Mouse (Mus musculus) limb, embryonic 12.5 days (tissue): Measurements from ENCODE around the gene Gm20441. TPM values are rescaled to one million over a fixed set of nuclear protein-coding genes. Genes with fewer than 3 reads are reported as not detected.
A peak's percentile ranks its signal among the peaks of the same experiment; 100 is the strongest.
"Not testable (repeated sequence)": the region's sequence is repeated elsewhere in the genome, so short reads cannot be mapped to it uniquely, and the experiment has no call there.

ENCODE experiments used
- ATAC-seq: fragments of 200-750 bp; cut with Nextera tagmentation; 2 replicates; pipeline ENCODE4 v1.8.0; 2017; ENCODE audit warnings: low read depth, moderate TSS enrichment; ENCODE audit not compliant: insufficient number of reproducible peaks, insufficient read depth, low FRiP score, low TSS enrichment
- H3K27ac ChIP-seq: fragments of 300-500 bp; sonication (generic); 2 replicates; pipeline ENCODE4 v1.5.1; 2016; ENCODE audit warnings: mild to moderate bottlenecking, moderate library complexity
- H3K27me3 ChIP-seq: fragments of 300-500 bp; sonication (generic); 2 replicates; pipeline ENCODE4 v1.6.1; 2016; ENCODE audit warnings: mild to moderate bottlenecking, moderate library complexity
- H3K36me3 ChIP-seq: fragments of 300-500 bp; sonication (generic); 2 replicates; pipeline ENCODE4 v1.6.1; 2016; ENCODE audit warnings: mild to moderate bottlenecking, moderate library complexity
- H3K4me1 ChIP-seq: fragments of 300-500 bp; sonication (generic); replicated peaks from 2 replicates; pipeline ENCODE4 v1.6.1; 2016
- H3K4me2 ChIP-seq: fragments of 300-500 bp; sonication (generic); 2 replicates; pipeline ENCODE4 v1.6.1; 2016; ENCODE audit warnings: mild to moderate bottlenecking, moderate library complexity
- H3K4me3 ChIP-seq: fragments of 300-500 bp; sonication (generic); replicated peaks from 2 replicates; pipeline ENCODE4 v1.5.1; 2016; ENCODE audit warnings: mild to moderate bottlenecking
- H3K9ac ChIP-seq: fragments of 300-500 bp; sonication (generic); replicated peaks from 2 replicates; pipeline ENCODE4 v1.6.1; 2016; ENCODE audit warnings: mild to moderate bottlenecking, moderate library complexity
- H3K9me3 ChIP-seq: fragments of 300-500 bp; sonication (generic); 2 replicates; pipeline ENCODE4 v1.6.1; 2016; ENCODE audit warnings: mild to moderate bottlenecking, moderate library complexity
- WGBS: fragments of 180-500 bp; shearing (Covaris S2); methylation state at CpG from one replicate; pipeline ENCODE4 v1.1.7; 2016; 5-methylcytosine and 5-hydroxymethylcytosine counted together
- polyA plus RNA-seq: library from polyadenylated mRNA; unstranded; fragments of >200 nt; fragmentation: Nextera tagmentation; extraction: Ambion mirVana; gene quantifications from 2 replicates; pipeline ENCODE4 v1.2.1, GENCODE M21; 2016

Gene Gm20441
- polyA plus RNA-seq, 1 experiment from 2014 or later: 0.35 TPM

DNA sequence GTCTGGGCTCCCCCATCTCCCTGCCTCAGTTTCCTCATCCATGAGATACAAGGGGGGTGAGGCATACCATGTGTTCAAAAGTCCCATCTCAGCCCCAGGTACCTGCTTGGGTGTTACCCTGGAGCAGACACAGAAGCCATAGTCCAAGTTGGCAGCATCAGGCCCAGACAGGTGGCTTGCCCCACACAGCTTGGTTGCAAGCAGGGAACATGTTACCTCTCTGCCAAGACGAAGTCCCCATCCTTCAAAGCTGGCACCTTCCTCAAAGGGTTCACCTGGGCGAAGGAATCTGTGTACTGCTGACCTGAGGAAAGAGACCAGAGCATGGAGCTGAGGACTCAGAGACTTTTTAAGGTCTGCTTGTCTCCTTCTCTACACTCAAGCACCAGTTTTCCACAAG lies 2.9 kb downstream of the Gm20441 start:
- WGBS: 73% methylated on average over 2 of the region's 2 CpGs
- Histone ChIP-seq H3K9ac (no peak overlapping the region), H3K4me3 (no peak overlapping the region), H3K36me3 (no peaks in the 10 kb centered on the region), H3K9me3 (no peaks in the 10 kb centered on the region), H3K27me3 (peaks cover 19% of the 10 kb centered on the region; the same call in 1 of the 2 replicates), H3K27ac (no peak overlapping the region), H3K4me2 (no peak overlapping the region), H3K4me1 (peaks cover 11% of the 10 kb centered on the region)
- ATAC-seq: no peak

DNA sequence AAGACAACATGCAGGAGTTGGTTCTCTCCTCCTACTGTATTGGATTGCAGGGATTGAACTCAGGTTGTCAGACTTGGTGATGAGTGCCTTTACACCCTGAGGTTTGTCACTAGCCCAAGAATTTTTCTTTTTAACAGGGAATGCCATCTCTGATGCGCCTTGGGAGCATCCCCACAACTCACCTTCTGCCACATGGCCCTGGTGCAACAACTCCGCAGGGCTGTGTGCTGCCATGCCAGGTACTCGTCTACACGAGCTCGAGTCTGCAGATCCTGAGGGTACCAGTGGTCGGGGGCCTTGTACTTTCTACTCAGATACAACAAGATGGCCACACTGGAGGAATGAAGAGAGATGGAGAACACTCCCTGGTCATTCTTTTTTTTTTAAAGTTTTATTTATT lies 4.2 kb downstream of the Gm20441 start:
- Histone ChIP-seq H3K27ac (no peak overlapping the region), H3K4me3 (no peak overlapping the region), H3K36me3 (no peaks in the 10 kb centered on the region; the same call in 1 of the 2 replicates), H3K4me2 (no peak overlapping the region), H3K4me1 (peaks cover 18% of the 10 kb centered on the region), H3K27me3 (peaks cover 19% of the 10 kb centered on the region; the same call in 1 of the 2 replicates), H3K9ac (no peak overlapping the region), H3K9me3 (no peaks in the 10 kb centered on the region)
- no peak for ATAC-seq
- WGBS: 81% methylated on average over 6 of the region's 6 CpGs

DNA sequence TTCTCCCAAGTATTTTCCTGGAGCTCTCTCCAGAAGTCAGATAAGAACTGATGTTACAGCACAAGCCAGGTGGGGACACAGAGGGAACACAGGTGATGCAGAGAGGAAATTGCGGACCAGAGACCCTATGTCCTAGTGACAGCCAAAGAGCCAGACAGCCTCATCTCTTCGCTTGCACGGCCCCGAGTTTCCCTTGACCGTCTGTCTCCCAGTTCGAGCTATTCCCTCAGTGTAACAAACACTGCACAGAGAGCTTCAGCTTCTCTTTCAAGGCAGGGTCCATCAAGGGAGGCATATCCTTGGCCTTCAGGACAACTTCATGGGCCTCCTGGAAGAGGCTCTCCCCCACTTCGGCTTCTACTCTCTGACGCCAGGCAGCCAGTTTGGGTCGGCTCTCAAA lies 6.2 kb downstream of the Gm20441 start:
- no peaks in the 10 kb centered on the region; the same call in 1 of the 2 replicates for H3K36me3 ChIP-seq
- no peak overlapping the region for H3K4me3 ChIP-seq
- no peak for ATAC-seq
- peaks cover 13% of the 10 kb centered on the region; the same call in 1 of the 2 replicates for H3K27me3 ChIP-seq
- no peak overlapping the region for H3K9ac ChIP-seq
- H3K9me3 ChIP-seq: no peaks in the 10 kb centered on the region
- 88% methylated on average over 9 of the region's 9 CpGs for WGBS
- H3K4me1 ChIP-seq: peaks cover 11% of the 10 kb centered on the region
- no peak overlapping the region for H3K27ac ChIP-seq
- H3K4me2 ChIP-seq: no peak overlapping the region

DNA sequence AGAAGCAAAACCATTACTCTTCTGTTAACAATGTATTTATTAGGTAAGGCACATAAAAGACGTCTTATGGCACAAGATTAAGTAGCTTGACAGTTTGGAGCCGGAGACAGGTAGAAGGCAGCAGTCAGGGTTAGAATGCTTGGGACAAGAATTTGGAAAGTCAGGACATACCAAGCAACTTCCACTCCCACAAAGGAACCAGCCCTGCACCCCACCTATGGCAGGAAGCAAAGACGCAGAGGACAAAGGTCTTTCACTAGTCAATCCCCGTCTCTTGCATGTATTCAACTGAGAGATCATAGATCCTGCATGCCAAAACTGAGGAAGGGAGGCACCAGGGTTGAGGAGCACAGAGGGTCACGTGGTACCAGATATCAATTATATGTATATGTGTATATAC lies 6.7 kb downstream of the Gm20441 start:
- Histone ChIP-seq H3K4me2 (no peak overlapping the region), H3K27me3 (peaks cover 12% of the 10 kb centered on the region; the same call in 1 of the 2 replicates), H3K36me3 (no peaks in the 10 kb centered on the region; the same call in 1 of the 2 replicates), H3K4me3 (no peak overlapping the region), H3K4me1 (peaks cover 7% of the 10 kb centered on the region; the same call in 1 of the 2 replicates), H3K27ac (no peak overlapping the region), H3K9ac (no peak overlapping the region), H3K9me3 (no peaks in the 10 kb centered on the region)
- WGBS: 88% methylated on average over 5 of the region's 5 CpGs
- ATAC-seq: no peak

DNA sequence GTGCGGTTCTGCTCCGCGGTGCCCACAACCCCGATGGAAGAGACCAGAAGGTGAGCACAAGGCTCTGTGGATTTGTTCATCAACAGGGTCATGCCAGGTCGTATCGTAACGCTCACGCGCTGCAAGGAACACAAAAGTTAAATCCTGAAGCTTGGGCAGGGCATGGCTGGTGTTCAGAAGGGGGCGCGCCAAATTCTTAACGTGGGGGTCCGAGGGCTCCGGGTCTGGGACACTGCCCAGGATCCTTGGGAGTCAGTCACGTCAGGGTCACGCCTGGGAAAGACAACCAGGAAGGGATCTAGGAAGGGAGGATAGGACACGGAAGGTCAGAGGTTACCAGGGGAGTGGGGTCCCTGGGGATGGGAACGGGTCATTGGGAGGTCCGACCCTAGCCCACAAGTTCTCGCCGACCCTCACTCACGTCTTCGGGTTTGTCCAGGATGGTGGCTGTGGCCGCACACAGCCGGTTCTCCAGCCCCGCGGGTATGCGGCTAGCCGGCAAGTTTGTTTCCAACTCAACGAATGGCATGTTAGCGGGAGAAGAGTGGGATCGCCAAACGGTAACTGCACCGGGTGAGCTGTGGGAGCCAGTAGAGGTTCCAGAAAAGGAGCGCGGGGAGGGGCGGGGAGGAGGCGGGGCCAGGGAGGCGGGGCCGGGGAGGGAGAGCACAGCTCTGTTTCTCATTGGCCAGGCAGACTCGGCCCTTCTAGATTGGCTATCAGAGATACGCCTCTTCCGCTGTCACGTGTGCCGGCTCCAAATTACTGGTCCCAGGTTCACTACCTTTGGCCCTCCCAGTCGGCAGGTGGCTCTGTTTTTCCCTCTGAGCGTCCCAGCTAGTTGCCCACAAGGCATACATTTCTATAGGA lies 7.7 kb downstream of the Gm20441 start, which contains the start of gene Ddt:
TSS of gene Ddt (minus strand) at position 620 of the 870 bp plus-strand sequence.
- ATAC-seq: peak; percentile 92
- Histone ChIP-seq H3K27ac (0 out of 2 replicates have a peak within 1 kb of the TSS, but pooled peaks have one; percentile 14), H3K27me3 (peaks cover 12% of the 10 kb centered on the region; the same call in 1 of the 2 replicates), H3K4me3 (peak within 1 kb of the TSS; percentile 61), H3K9me3 (no peaks in the 10 kb centered on the region), H3K9ac (peak within 1 kb of the TSS; percentile 70), H3K4me2 (peak within 1 kb of the TSS; percentile 85), H3K36me3 (no peaks in the 10 kb centered on the region; the same call in 1 of the 2 replicates), H3K4me1 (peaks cover 7% of the 10 kb centered on the region; the same call in 1 of the 2 replicates)
- under 1% methylated on average over 47 of the region's 47 CpGs for WGBS

DNA sequence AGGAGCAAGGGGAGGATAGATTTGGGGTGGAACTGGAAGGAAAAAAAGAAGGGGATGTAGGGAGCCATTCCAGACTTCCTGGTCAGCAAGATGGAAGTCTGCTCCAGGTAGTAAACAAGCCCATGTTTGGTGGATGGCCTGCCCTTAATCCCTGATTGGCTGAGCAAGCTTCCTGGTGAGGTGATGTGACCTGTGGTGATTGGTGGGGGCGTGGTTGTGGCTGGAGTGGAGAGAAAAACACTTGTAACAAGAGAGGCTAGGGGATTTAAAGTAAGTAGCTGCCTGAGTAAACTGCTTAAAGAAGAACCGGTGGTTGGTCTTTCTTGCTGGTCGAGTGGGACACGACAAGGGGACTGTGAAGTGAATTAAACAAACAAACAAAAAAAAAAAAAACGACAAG lies 13.0 kb downstream of the Gm20441 start:
- not testable (repeated sequence) for H3K27me3 ChIP-seq, H3K9me3 ChIP-seq, H3K27ac ChIP-seq, H3K4me3 ChIP-seq, H3K4me2 ChIP-seq, H3K9ac ChIP-seq, ATAC-seq, H3K36me3 ChIP-seq
- H3K4me1 ChIP-seq: peaks cover 17% of the 10 kb centered on the region
- WGBS: 40% methylated on average over 5 of the region's 5 CpGs

DNA sequence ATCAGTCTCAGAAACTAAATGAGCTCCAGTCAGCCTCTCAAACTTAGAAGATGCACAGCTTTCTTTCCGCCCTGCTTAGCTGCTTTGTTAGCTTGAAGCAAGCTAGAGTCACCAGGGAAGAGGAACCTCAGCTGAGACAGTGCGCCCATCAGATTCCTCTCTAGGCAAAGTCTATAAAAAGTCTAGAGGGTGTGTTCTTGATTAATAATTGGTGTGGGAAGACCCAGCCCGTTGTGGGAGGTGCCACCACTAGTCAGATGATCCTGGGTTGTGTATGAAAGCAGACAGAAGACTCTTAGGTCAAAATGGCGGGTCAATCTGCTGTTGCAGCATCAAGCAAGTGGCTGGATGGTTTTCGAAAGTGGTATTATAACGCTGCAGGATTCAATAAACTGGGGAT lies 13.9 kb downstream of the Gm20441 start:
- 86% methylated on average over 6 of the region's 6 CpGs for WGBS
- peaks cover 13% of the 10 kb centered on the region for H3K4me1 ChIP-seq
- H3K27me3 ChIP-seq: no peaks in the 10 kb centered on the region
- H3K4me2 ChIP-seq: no peak overlapping the region
- no peak overlapping the region for H3K9ac ChIP-seq
- no peak overlapping the region for H3K4me3 ChIP-seq
- no peak for ATAC-seq
- no peaks in the 10 kb centered on the region for H3K9me3 ChIP-seq
- no peak overlapping the region for H3K27ac ChIP-seq
- H3K36me3 ChIP-seq: no peaks in the 10 kb centered on the region; the same call in 1 of the 2 replicates

DNA sequence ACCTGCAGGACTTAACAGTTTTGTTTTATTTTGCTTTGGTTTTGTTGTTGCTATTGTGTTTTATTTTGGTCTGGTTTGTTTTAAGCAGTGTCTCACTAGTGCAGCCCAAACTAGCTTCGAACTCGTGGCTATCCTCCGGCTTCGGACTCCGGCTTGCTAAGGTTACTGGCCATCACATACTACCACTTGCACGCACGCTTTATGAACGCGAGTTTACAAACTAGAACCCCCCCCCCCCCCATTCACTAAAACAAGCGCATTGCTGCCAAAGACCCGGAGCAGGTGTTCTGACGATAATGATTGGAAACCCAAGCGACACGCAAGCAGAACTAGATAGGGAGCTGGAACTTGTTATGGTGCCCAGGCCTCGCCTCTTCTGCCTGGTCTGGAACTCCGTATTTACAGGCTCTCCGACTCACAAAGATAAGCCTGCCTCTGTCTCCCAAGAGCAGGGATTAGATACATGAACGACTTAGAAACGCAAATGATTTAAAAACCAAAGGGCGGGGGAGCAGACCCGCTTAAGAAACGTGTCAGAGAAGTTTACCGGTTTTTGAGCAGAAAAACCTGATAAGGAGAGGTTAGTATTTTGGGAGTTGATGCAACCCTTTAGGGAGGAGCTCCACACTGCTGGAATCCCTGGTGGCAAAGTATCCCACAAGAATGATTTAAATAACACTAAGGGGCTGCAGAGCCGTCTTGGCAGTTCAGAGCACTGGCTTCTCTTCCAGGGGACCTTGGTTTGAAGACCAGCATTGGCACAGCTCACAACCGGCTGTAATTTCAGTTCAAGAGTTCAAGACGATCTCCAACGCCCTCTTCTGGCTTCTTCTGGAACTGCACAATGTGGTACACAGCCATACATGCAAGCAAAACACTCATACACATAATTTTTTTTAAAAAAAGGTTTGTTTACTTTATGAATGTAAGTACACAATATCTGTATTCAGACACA lies 16.0 kb downstream of the Gm20441 start:
- no peak for ATAC-seq
- WGBS: under 1% methylated on average over 27 of the region's 27 CpGs
- Histone ChIP-seq H3K27me3 (no peaks in the 10 kb centered on the region), H3K9ac (peak overlapping the region; percentile 50), H3K36me3 (peaks cover 6% of the 10 kb centered on the region), H3K9me3 (no peaks in the 10 kb centered on the region), H3K27ac (0 out of 2 replicates have a peak overlapping the region, but pooled peaks have one; percentile 64), H3K4me3 (peak overlapping the region; percentile 88), H3K4me1 (peaks cover 13% of the 10 kb centered on the region), H3K4me2 (peak overlapping the region; percentile 65)

DNA sequence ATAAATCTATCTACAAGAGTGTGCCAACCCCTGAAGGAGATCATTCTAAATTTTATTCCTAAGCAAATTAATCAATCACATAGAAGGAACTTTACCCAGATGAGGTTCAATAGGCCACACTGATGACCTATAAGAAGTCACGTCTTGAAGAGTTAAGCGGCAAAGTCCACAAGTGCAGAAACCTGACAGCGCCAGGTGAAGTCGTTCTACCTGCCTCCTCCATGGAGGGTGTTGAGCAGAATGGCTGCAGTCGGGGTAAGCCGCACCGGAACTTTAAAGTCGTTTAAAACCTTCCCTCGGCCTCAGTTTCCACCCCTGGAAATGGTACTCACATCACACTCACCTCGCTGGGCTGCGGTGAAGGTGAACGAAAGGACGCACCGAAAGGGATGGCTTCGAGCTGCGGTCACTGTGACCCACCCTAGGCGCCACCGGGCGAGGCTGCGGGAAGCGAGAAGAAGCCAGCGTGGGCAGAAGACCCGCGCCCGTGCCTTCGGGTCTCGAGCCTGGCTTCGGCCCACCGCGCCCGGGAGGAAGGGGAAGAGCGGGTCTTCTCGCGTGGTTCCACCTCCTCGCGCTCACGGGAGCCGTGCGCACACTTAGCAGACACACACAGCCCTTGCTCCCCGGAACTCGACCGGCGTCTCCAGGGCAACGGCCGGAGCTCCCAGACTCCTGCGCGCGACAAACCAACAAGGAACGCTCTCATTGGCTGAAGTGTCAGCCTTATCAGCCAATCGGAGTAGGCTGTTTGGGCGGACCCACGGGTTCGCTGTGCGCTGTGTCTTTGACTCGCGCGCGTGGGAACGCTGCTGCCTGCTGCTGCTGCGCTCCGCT lies 16.9 kb downstream of the Gm20441 start, which contains the start of gene Cabin1:
TSS of gene Cabin1 (minus strand) at position 660 of the 837 bp plus-strand sequence.
- peak within 1 kb of the TSS; percentile 88 for H3K4me3 ChIP-seq
- H3K9me3 ChIP-seq: no peaks in the 10 kb centered on the region
- no peaks in the 10 kb centered on the region for H3K27me3 ChIP-seq
- peak within 1 kb of the TSS; percentile 65 for H3K4me2 ChIP-seq
- peak; percentile 97 for ATAC-seq
- H3K36me3 ChIP-seq: peaks cover 10% of the 10 kb centered on the region
- H3K4me1 ChIP-seq: peaks cover 13% of the 10 kb centered on the region
- H3K9ac ChIP-seq: peak within 1 kb of the TSS; percentile 83
- under 1% methylated on average over 56 of the region's 61 CpGs for WGBS
- 0 out of 2 replicates have a peak within 1 kb of the TSS, but pooled peaks have one; percentile 64 for H3K27ac ChIP-seq

DNA sequence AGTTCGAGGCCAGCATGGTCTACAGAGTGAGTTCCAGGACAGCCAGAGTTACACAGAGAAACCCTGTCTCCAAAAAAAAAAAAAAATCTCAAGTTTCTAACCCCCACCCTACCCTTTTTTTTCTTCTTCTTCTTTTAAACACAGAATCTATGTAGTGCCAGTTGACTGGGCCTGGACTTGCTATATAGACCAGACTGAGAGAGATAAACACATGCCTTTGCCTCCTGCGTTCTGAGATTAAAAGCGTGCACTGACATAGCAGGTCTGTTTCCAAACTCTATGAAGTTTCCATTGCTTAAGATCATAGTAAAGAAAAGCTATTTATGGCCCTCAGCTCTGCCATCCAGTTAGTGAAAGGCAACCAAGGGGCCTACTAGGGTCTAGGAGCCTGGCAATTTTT lies 18.3 kb downstream of the Gm20441 start:
- peak overlapping the region; percentile 30; the same call in 1 of the 2 replicates for H3K4me2 ChIP-seq
- H3K36me3 ChIP-seq: peaks cover 16% of the 10 kb centered on the region
- no peaks in the 10 kb centered on the region for H3K27me3 ChIP-seq
- H3K9ac ChIP-seq: no peak overlapping the region
- H3K4me1 ChIP-seq: peaks cover 13% of the 10 kb centered on the region
- no peak for ATAC-seq
- WGBS: 94% methylated on average over 3 of the region's 3 CpGs
- H3K9me3 ChIP-seq: no peaks in the 10 kb centered on the region
- H3K27ac ChIP-seq: no peak overlapping the region
- no peak overlapping the region for H3K4me3 ChIP-seq
